Mouse (Mus musculus): Measurements from ENCODE around the gene Mllt3.

GRCm38 (mm10) chr4:87765729-87766128, 267.4 kb downstream of the Mllt3 start:
- no peak for TF ChIP-seq GATA1 (IDR thresholded peaks at IDR 0.05; ENCODE audit: borderline replicate concordance, low read length)
- no peak for TF ChIP-seq FLI1 (IDR thresholded peaks at IDR 0.05; ENCODE audit: low read length)

Measured in megakaryocyte, embryonic 14.5 days (primary cell).